Mouse (Mus musculus) heart, embryonic 10.5 days (tissue): Measurements from ENCODE around the gene Arhgef39. TPM values are rescaled to one million over a fixed set of nuclear protein-coding genes. Genes with fewer than 3 reads are reported as not detected.
"Not testable (repeated sequence)": the region's sequence is repeated elsewhere in the genome, so short reads cannot be mapped to it uniquely, and the experiment has no call there.

Source experiments
- DNase-seq: peaks from one replicate; pipeline ENCODE4 v3.0.0-alpha.2; 2017; ENCODE audit warnings: low spot score
- H3K27ac ChIP-seq: fragments of 300-500 bp; sonication (generic); 2 replicates; pipeline ENCODE4 v1.5.1; 2016; ENCODE audit warnings: mild to moderate bottlenecking
- H3K27me3 ChIP-seq: fragments of 300-500 bp; sonication (generic); 2 replicates; pipeline ENCODE4 v1.6.1; 2016; ENCODE audit warnings: mild to moderate bottlenecking; ENCODE audit not compliant: poor library complexity, insufficient read depth, severe bottlenecking
- H3K36me3 ChIP-seq: fragments of 300-500 bp; sonication (generic); 2 replicates; pipeline ENCODE4 v1.6.1; 2016; ENCODE audit warnings: mild to moderate bottlenecking, moderate library complexity
- H3K4me1 ChIP-seq: fragments of 300-500 bp; sonication (generic); 2 replicates; pipeline ENCODE4 v1.6.1; 2016; ENCODE audit warnings: mild to moderate bottlenecking
- H3K4me3 ChIP-seq: fragments of 300-500 bp; sonication (generic); 2 replicates; pipeline ENCODE4 v1.5.1; 2016; ENCODE audit warnings: mild to moderate bottlenecking, moderate library complexity
- H3K9me3 ChIP-seq: fragments of 300-500 bp; sonication (generic); 2 replicates; pipeline ENCODE4 v1.6.1; 2016; ENCODE audit warnings: mild to moderate bottlenecking, moderate library complexity
- WGBS: fragments of 180-500 bp; shearing (Covaris S2); methylation state at CpG from one replicate; pipeline ENCODE4 v1.1.7; 2016; 5-methylcytosine and 5-hydroxymethylcytosine counted together
- polyA plus RNA-seq: library from polyadenylated mRNA; unstranded; fragments of >200 nt; fragmentation: Nextera tagmentation; extraction: Ambion mirVana; gene quantifications from 2 replicates; pipeline ENCODE4 v1.2.1, GENCODE M21; 2016

Arhgef39 gene
- polyA plus RNA-seq, 1 experiment from 2014 or later, result 40.1 TPM

DNA sequence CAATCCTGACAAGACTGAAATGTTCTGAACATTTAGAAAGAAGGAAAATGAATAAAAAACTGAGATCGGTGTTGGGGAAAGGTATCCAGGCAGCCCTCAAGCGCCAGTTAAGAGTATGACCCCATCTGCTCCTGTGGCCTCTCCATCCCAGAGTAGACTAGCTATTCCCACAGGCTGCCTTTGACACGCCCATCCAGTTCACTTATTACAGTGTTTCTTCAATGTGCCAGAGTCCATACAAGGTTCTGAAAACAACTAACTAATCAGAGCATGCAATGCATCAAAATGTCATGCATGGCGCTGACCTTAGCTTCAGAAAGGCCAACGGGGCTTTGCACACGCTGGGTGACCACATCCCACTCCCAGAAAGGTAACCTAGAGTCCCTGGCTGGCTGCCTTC, 4.0 kb upstream of the Arhgef39 start:
- DNase-seq, result no peak
- H3K27me3 ChIP-seq, result peaks cover 25% of the 10 kb centered on the region

DNA sequence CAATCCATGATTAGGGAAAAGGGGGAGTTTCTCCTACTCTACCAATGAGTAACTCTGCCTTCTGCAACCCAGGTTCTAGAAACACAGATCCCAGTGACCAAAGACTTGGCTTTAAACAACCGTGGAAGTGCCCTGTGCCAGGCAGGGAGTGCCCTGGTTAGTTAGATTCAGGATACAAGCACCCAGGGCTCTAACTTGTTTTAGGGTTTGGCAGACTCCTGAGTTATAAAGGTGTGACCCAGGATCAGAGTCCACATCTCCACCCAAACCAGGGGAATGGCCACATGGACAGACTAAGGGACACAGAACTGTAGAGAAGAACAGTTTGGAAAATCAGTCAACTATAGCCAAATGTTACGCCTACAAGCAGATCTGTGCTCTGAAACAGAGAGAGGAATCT, 3.5 kb upstream of the Arhgef39 start:
- H3K9me3 ChIP-seq, result no peaks in the 10 kb centered on the region
- no peaks in the 10 kb centered on the region for H3K36me3 ChIP-seq
- no peak overlapping the region for H3K4me3 ChIP-seq
- H3K4me1 ChIP-seq, result peaks cover 22% of the 10 kb centered on the region
- no peak overlapping the region for H3K27ac ChIP-seq
- peaks cover 25% of the 10 kb centered on the region for H3K27me3 ChIP-seq
- WGBS, result 71% methylated on average over 2 of the region's 2 CpGs
- no peak for DNase-seq

More for the DNA sequence above, 4.0 kb upstream of the Arhgef39 start:
- WGBS, result 81% methylated on average over 6 of the region's 6 CpGs
- H3K4me3 ChIP-seq, result no peak overlapping the region
- no peak overlapping the region for H3K27ac ChIP-seq
- no peaks in the 10 kb centered on the region for H3K36me3 ChIP-seq
- no peaks in the 10 kb centered on the region for H3K9me3 ChIP-seq
- H3K4me1 ChIP-seq, result peaks cover 22% of the 10 kb centered on the region

DNA sequence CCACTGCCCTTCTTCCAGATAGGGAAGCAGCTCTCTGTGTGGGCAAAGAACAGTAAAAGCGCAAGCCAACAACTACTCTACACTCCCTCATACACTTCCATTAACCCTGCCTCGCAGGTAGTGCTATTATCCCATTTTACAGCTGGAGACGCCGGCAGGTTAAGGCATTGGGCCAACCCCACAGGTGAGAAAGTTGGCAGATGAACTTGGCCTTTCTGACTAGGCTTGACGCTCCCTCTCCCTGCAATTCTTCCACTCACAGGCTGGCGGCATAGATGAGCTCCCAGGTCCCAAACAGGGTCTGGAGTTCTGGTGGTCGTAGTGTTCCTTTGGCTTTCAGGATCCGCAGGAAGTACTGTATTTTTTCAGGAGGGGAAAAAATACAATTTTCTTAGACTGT, 512 bp downstream of the Arhgef39 start:
- Histone ChIP-seq H3K27ac (peak overlapping the region; percentile 88), H3K4me1 (peaks cover 49% of the 10 kb centered on the region), H3K9me3 (no peaks in the 10 kb centered on the region), H3K4me3 (peak overlapping the region; percentile 75), H3K27me3 (0 out of 2 replicates have a peak, but pooled peaks cover 10% of the 10 kb centered on the region), H3K36me3 (peaks cover 24% of the 10 kb centered on the region)
- 11% methylated on average over 8 of the region's 8 CpGs for WGBS
- DNase-seq, result no peak

DNA sequence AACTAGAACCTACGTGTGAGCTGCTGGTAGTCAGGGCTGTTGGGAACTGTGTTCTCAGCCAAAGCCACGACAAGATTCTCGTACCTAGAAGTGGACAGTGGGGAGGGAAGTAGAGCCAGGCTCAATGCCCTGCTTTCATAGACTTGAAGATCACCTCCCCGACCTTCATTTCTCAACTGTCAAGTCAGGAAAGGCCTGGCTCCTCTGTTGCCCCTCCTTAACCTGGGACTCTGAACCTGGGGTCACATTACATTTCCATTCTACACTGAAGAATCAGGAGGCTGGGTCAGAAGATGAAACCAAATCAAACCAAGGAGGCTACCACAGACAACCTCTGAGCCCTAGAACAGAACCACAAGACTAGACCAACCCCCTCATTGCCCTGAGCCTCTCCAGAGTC, 1.5 kb downstream of the Arhgef39 start:
- WGBS, result 57% methylated on average over 4 of the region's 4 CpGs
- no peak for DNase-seq
- Histone ChIP-seq H3K4me1 (peaks cover 51% of the 10 kb centered on the region), H3K27ac (peak overlapping the region; percentile 88), H3K36me3 (peaks cover 24% of the 10 kb centered on the region), H3K27me3 (0 out of 2 replicates have a peak, but pooled peaks cover 10% of the 10 kb centered on the region), H3K4me3 (peak overlapping the region; percentile 75), H3K9me3 (no peaks in the 10 kb centered on the region)

DNA sequence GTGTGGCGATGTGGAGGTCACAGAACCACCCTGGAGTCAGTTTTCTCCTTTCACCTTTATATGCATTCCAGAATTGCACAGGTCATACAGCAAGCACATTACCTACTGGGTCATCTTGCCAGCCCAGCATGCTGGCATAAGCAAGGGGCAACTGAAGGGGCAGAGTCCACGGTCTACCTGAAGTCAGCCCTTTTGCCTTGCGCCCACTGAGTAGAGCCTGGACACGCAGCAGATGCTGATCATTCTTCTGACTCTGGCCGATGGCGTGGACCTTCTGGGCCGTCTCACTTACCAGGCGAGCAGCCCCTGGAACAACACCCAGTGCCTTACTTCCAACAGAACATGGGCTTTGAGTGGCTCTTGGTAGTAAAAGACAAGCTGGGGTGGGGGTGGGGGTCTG, 2.1 kb downstream of the Arhgef39 start:
- peak overlapping the region; percentile 75 for H3K4me3 ChIP-seq
- 88% methylated on average over 8 of the region's 8 CpGs for WGBS
- DNase-seq, result no peak
- no peaks in the 10 kb centered on the region for H3K9me3 ChIP-seq
- H3K36me3 ChIP-seq, result peaks cover 24% of the 10 kb centered on the region
- peaks cover 51% of the 10 kb centered on the region for H3K4me1 ChIP-seq
- 0 out of 2 replicates have a peak, but pooled peaks cover 10% of the 10 kb centered on the region for H3K27me3 ChIP-seq
- H3K27ac ChIP-seq, result 0 out of 2 replicates have a peak overlapping the region, but pooled peaks have one; percentile 22

DNA sequence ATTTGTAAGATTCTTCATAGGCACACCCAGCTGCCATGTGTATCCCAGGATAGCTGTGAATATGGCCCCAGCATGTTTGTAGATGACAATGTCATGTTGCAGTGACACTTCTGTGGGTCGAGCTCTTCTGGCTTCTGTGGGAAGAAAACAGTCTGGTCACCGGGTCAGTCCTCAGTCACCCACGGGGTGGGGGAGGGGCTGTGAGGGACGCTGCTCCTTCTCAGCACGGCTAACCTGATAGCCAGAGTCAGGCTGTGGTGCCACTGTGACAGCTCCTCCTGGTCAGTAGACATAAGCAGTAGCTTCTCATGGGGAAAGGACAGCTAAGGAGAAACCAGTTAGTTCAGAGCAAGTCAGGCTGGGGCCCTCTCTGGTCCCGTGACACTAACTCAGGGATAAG, 2.9 kb downstream of the Arhgef39 start:
- DNase-seq, result no peak
- WGBS, result 39% methylated on average over 6 of the region's 6 CpGs
- H3K27me3 ChIP-seq, result 0 out of 2 replicates have a peak, but pooled peaks cover 6% of the 10 kb centered on the region
- no peaks in the 10 kb centered on the region for H3K9me3 ChIP-seq
- H3K4me1 ChIP-seq, result peaks cover 51% of the 10 kb centered on the region
- peaks cover 24% of the 10 kb centered on the region for H3K36me3 ChIP-seq
- H3K27ac ChIP-seq, result 0 out of 2 replicates have a peak overlapping the region, but pooled peaks have one; percentile 42
- no peak overlapping the region for H3K4me3 ChIP-seq

DNA sequence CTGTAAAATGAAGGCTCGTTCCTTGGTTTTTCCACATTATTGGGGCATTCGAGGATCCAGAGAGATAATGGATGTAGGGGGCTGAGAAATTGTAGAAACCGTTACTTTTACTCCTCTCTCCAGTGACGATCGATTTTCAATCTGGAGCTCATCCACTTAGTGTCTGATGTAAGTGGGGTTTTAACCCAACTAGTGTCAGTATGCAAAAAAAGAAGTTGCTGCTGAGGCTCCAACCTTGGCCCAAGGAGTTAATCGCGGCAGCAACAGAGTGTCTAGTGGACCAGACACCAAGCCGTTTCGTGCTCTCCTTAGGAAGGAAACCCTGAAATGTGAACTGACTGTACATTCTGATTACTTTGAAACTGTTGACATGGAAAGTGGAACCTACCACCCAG, 5.7 kb downstream of the Arhgef39 start:
- H3K27ac ChIP-seq, result peak overlapping the region; percentile 93

DNA sequence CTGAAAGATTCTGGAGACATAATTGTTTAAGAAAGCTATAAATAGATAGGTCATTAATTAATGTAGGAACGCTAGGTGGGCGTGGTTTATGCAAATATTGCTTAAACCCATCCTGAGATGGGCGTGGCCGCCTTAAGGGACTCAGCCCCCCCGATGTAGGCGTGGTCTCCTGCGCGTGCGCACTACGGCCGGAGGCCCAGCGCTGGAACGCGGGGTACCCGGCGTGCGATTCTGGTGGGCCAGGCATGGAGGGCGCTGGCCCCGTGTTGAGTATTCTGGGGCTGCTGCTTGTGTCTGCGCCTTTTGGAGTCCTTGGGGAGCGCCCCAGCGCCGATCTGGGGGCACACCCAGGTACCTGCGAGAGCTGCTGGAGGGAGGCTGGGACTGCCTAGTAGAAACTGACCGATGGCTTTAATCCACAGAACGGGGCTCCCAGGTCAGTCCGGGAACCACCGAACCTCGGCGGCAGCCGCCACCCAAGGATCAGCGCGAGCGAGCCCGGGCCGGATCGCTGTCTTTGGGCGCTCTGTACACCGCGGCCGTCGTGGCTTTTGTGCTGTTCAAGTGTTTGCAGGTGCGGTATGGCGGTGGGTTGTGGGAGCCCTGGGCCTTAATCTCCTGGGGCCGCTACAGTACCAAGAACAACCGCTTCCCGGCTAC, 6.2 kb downstream of the Arhgef39 start:
- Histone ChIP-seq H3K4me3 (peak overlapping the region; percentile 84), H3K27me3 (no peaks in the 10 kb centered on the region), H3K9me3 (no peaks in the 10 kb centered on the region), H3K36me3 (peaks cover 24% of the 10 kb centered on the region), H3K27ac (peak overlapping the region; percentile 93), H3K4me1 (peaks cover 43% of the 10 kb centered on the region)
- WGBS, result under 1% methylated on average over 47 of the region's 47 CpGs
- DNase-seq, result peak; percentile 97

More for the DNA sequence above, 5.7 kb downstream of the Arhgef39 start:
- Histone ChIP-seq H3K36me3 (peaks cover 24% of the 10 kb centered on the region), H3K9me3 (no peaks in the 10 kb centered on the region), H3K4me1 (peaks cover 48% of the 10 kb centered on the region), H3K4me3 (peak overlapping the region; percentile 84), H3K27me3 (no peaks in the 10 kb centered on the region)
- DNase-seq, result no peak
- WGBS, result 1% methylated on average over 9 of the region's 9 CpGs

DNA sequence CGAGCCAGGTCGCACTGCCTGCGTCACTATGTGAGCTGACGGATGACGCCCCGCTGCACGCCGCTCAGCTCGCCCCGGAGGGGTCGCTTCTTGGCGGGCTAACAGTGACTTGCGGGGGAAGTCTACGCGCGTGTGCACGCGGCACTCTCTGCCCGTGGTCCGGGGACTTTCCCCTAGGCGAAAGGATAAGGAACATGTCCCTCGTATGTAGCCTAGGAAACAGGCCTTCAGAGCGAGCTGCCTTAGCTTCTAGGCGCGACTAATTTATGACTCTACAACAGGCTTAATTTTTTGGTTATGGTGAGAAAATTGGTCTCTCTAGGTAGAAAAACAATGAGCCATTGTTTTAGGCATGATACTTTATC, 6.7 kb downstream of the Arhgef39 start, which contains the start of gene Ccdc107:
Gene Ccdc107 (plus strand): TSS at position 80 of the 365 bp plus-strand sequence.
- Histone ChIP-seq H3K4me3 (peak within 1 kb of the TSS; percentile 84), H3K27me3 (no peaks in the 10 kb centered on the region), H3K36me3 (peaks cover 24% of the 10 kb centered on the region), H3K27ac (peak within 1 kb of the TSS; percentile 93), H3K4me1 (peaks cover 38% of the 10 kb centered on the region), H3K9me3 (no peaks in the 10 kb centered on the region)
- WGBS, result under 1% methylated on average over 25 of the region's 25 CpGs
- peak; percentile 98 for DNase-seq

DNA sequence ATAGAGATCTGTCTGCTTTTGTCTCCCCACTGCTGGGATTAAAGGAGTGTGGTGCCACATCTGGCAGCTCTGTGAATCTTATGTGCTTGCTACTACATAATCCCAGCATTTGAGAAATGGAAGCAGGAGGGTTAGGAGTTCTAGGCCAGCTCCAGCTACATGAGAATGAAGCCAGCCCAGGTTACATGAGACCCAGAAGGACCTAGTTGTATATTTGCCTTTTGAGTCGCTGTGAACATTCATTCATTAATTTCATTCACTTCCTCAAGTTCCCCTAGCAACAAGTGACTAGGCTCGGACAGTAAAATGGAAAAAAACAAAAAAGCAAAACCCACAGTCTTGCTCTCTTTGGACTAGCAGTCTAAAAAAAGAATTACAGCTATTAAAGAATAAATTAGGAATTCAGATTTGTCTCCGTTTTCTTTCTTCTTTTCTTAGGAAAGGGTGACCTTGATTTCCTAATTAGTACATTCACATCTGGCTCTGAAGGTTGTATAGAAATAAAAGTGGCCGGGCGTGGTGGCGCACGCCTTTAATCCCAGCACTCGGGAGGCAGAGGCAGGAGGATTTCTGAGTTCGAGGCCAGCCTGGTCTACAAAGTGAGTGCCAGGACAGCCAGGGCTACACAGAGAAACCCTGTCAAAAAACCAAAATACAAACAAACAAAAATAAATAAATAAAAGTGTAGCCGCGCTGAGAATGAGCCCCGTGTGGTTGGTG, 7.2 kb downstream of the Arhgef39 start:
- Histone ChIP-seq H3K27me3 (no peaks in the 10 kb centered on the region), H3K4me1 (peaks cover 32% of the 10 kb centered on the region), H3K27ac (peak overlapping the region; percentile 93; the same call in 1 of the 2 replicates), H3K4me3 (peak overlapping the region; percentile 84), H3K9me3 (no peaks in the 10 kb centered on the region), H3K36me3 (peaks cover 19% of the 10 kb centered on the region)
- no peak for DNase-seq
- WGBS, result 40% methylated on average over 12 of the region's 12 CpGs

DNA sequence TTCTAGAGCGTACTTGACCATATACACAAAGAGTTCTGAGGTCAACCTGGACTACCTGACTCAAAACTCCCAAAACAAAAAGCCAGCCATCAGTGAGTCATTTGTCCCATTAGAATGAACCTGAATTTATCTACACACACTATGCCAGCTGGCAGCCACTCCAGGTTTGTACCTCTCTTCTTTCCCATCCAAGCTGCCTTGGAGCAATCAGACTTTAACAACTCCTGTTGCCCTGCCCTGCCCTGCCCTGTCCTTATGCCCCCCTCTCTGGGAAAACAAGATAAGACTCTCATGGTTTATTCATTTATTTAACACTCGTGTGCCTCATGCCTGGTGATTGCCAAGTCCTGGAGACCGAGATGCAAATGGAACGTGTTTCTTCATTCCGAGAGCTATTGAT, 8.7 kb downstream of the Arhgef39 start:
- Histone ChIP-seq H3K9me3 (no peaks in the 10 kb centered on the region), H3K27me3 (no peaks in the 10 kb centered on the region), H3K27ac (no peak overlapping the region), H3K4me1 (peaks cover 20% of the 10 kb centered on the region), H3K36me3 (peaks cover 5% of the 10 kb centered on the region), H3K4me3 (no peak overlapping the region)
- WGBS, result 76% methylated on average over 5 of the region's 5 CpGs
- DNase-seq, result no peak

DNA sequence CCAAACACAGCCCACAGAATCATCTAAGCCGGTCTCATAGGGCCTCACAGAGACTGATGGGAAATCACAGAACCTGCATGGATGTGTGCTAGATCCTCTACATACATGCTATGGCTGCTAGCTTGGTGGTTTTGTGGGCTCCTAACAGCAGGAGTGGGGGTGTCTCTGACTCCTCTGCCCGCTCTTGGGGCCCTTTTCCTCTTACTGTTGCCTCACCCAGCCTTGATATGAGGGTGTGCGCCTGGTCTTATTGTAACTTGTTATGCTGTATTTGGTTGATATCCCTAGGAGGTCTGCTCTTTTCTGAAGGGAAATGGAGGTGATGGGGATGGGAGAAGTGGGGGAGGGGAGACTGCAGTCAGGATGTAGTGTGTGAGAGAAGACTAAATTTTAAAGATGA, 9.9 kb downstream of the Arhgef39 start:
- H3K36me3 ChIP-seq, result no peaks in the 10 kb centered on the region
- 93% methylated on average over 3 of the region's 3 CpGs for WGBS
- no peaks in the 10 kb centered on the region for H3K9me3 ChIP-seq
- DNase-seq, result no peak
- no peak overlapping the region for H3K27ac ChIP-seq
- H3K27me3 ChIP-seq, result no peaks in the 10 kb centered on the region
- no peak overlapping the region for H3K4me3 ChIP-seq
- H3K4me1 ChIP-seq, result peaks cover 8% of the 10 kb centered on the region

DNA sequence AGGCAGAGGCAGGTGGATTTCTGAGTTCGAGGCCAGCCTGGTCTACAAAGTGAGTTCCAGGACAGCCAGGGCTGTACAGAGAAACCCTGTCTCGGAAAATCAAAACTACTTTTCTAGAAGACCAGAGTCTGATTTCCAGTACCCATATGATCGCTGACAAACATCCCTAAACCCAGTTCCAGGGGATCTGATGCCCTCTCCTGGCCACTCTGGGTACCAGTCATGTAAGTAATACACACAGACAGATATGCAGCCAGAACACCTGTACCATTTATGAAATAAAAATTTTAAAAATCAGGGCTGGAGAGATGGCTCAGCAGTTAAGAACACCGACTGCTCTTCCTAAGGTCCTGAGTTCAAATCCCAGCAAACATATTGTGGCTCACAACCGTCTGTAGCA, 13.8 kb downstream of the Arhgef39 start:
- H3K4me3 ChIP-seq, H3K36me3 ChIP-seq, DNase-seq, H3K27ac ChIP-seq, H3K9me3 ChIP-seq: not testable (repeated sequence)
- peaks cover 18% of the 10 kb centered on the region for H3K27me3 ChIP-seq
- peaks cover 14% of the 10 kb centered on the region; the same call in 1 of the 2 replicates for H3K4me1 ChIP-seq
- WGBS, result 80% methylated on average over 5 of the region's 5 CpGs
